Mouse (Mus musculus) heart, embryonic 15.5 days (tissue): Measurements from ENCODE around the gene Zfp704. TPM values are rescaled to one million over a fixed set of nuclear protein-coding genes. Genes with fewer than 3 reads are reported as not detected.

ENCODE experiments used
- ATAC-seq: fragments of 200-750 bp; cut with Nextera tagmentation; replicated peaks from 2 replicates; pipeline ENCODE4 v1.8.0; 2017; ENCODE audit warnings: low read depth, moderate TSS enrichment; ENCODE audit not compliant: insufficient number of reproducible peaks, insufficient read depth, low FRiP score
- H3K27ac ChIP-seq: fragments of 300-500 bp; sonication (generic); 2 replicates; pipeline ENCODE4 v1.5.1; 2015; ENCODE audit warnings: mild to moderate bottlenecking, inconsistent platforms
- H3K27me3 ChIP-seq: fragments of 300-500 bp; sonication (generic); 2 replicates; pipeline ENCODE4 v1.6.1; 2015; ENCODE audit warnings: inconsistent platforms
- H3K36me3 ChIP-seq: fragments of 300-500 bp; sonication (generic); 2 replicates; pipeline ENCODE4 v1.6.1; 2015; ENCODE audit warnings: mild to moderate bottlenecking, inconsistent platforms
- H3K4me1 ChIP-seq: fragments of 300-500 bp; sonication (generic); replicated peaks from 2 replicates; pipeline ENCODE4 v1.6.1; 2015; ENCODE audit warnings: inconsistent platforms
- H3K4me2 ChIP-seq: fragments of 300-500 bp; sonication (generic); 2 replicates; pipeline ENCODE4 v1.6.1; 2015; ENCODE audit warnings: inconsistent platforms, mild to moderate bottlenecking, moderate library complexity
- H3K4me3 ChIP-seq: fragments of 300-500 bp; sonication (generic); 2 replicates; pipeline ENCODE4 v1.5.1; 2015; ENCODE audit warnings: mild to moderate bottlenecking, inconsistent platforms
- H3K9ac ChIP-seq: fragments of 300-500 bp; sonication (generic); 2 replicates; pipeline ENCODE4 v1.6.1; 2015; ENCODE audit warnings: mild to moderate bottlenecking, inconsistent platforms
- H3K9me3 ChIP-seq: fragments of 300-500 bp; sonication (generic); replicated peaks from 2 replicates; pipeline ENCODE4 v1.6.1; 2016; ENCODE audit warnings: inconsistent platforms
- WGBS: fragments of 180-500 bp; shearing (Covaris S2); methylation state at CpG from one replicate; pipeline ENCODE4 v1.1.7; 2015; ENCODE audit warnings: mixed read lengths; 5-methylcytosine and 5-hydroxymethylcytosine counted together
- polyA plus RNA-seq: library from polyadenylated mRNA; unstranded; fragments of >200 nt; fragmentation: Nextera tagmentation; extraction: Ambion mirVana; gene quantifications from 2 replicates; pipeline ENCODE4 v1.2.1, GENCODE M21; 2015

Zfp704 gene
- polyA plus RNA-seq, 1 experiment from 2014 or later = 5.6 TPM

DNA sequence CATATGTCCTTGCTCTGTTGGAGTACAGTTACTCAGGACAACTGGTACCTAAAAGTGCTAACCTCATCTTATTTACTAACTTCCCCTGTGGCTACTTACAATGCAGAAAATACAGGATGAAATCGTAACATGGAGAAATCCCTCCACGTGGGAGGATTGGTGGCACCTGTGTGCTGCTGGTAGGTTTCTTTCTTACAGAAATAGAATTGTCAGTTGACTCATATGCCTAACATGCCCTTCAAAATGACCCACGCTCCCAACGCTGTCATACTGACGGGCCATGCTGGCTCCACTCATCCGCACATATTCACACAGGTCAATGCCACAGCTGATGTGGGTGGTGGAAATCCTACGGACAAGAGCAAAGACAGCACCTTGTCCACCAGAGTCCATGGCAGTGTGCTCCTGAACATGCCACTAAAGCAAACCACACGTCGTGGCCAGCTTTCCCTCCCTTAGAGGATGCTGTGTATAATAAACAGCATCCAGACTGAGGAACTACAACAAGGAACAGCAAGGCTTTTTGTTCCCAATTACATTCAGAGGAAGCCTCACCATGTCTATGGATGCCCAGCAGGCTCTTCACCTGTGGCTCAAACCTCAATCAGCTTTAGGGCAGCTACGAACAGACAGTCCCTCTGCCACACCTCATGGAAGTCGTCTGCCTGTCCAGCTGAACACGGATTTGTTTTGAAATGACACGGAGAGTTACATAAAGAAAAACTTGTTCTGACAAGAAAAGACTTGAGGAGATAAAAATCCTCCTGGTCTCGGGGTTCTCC, 175.3 kb downstream of the Zfp704 start:
- Histone ChIP-seq H3K36me3 (peaks cover 11% of the 10 kb centered on the region; the same call in 1 of the 2 replicates), H3K4me3 (no peak overlapping the region), H3K4me1 (peaks cover 45% of the 10 kb centered on the region), H3K9me3 (no peaks in the 10 kb centered on the region), H3K9ac (no peak overlapping the region), H3K4me2 (no peak overlapping the region), H3K27me3 (no peaks in the 10 kb centered on the region), H3K27ac (no peak overlapping the region)
- ATAC-seq = no peak
- WGBS = 74% methylated on average over 14 of the region's 14 CpGs

- peak overlapping the region; percentile 25 for H3K27ac ChIP-seq
- ATAC-seq = no peak
- no peak overlapping the region for H3K4me3 ChIP-seq
- no peaks in the 10 kb centered on the region for H3K27me3 ChIP-seq
- 0 out of 2 replicates have a peak, but pooled peaks cover 1% of the 10 kb centered on the region for H3K36me3 ChIP-seq
- H3K9ac ChIP-seq = no peak overlapping the region
- H3K4me1 ChIP-seq = peaks cover 42% of the 10 kb centered on the region
- WGBS = 76% methylated on average over 16 of the region's 16 CpGs
- no peak overlapping the region for H3K4me2 ChIP-seq
- no peaks in the 10 kb centered on the region for H3K9me3 ChIP-seq
Observed at GRCm38 (mm10) chr3:9432796-9433526, 176.9 kb downstream of the Zfp704 start.

DNA sequence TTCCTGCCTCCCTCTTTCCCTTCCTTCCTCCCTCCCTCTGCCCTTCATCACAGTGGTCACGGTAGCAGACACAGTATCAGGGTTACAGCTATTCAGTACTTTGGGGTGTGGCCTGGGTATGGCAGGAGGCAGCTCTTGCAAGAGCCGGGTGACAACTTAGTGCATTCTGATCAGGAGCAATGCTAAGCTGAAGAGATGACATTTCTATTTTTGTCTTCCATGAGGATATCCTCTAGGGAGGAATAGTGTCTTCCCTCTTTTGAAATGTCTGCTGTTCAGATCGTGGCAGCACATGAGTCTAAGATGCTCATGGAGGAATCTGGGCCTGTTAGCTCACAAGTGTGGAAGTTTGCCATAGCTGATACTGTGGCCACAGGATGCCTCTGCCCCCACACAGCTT, 177.7 kb downstream of the Zfp704 start:
- H3K4me2 ChIP-seq = no peak overlapping the region
- no peak overlapping the region for H3K4me3 ChIP-seq
- no peaks in the 10 kb centered on the region for H3K36me3 ChIP-seq
- WGBS = 37% methylated on average over 3 of the region's 3 CpGs
- no peaks in the 10 kb centered on the region for H3K27me3 ChIP-seq
- no peaks in the 10 kb centered on the region for H3K9me3 ChIP-seq
- H3K27ac ChIP-seq = peak overlapping the region; percentile 50; the same call in 1 of the 2 replicates
- H3K9ac ChIP-seq = no peak overlapping the region
- H3K4me1 ChIP-seq = peaks cover 42% of the 10 kb centered on the region
- ATAC-seq = no peak

- Histone ChIP-seq H3K4me3 (no peak overlapping the region), H3K9ac (no peak overlapping the region), H3K27ac (no peak overlapping the region), H3K4me2 (no peak overlapping the region), H3K4me1 (peaks cover 27% of the 10 kb centered on the region), H3K9me3 (no peaks in the 10 kb centered on the region), H3K36me3 (no peaks in the 10 kb centered on the region), H3K27me3 (no peaks in the 10 kb centered on the region)
- WGBS = 90% methylated on average over 3 of the region's 3 CpGs
- ATAC-seq = no peak
Observed at GRCm38 (mm10) chr3:9429946-9430345, 179.9 kb downstream of the Zfp704 start.

DNA sequence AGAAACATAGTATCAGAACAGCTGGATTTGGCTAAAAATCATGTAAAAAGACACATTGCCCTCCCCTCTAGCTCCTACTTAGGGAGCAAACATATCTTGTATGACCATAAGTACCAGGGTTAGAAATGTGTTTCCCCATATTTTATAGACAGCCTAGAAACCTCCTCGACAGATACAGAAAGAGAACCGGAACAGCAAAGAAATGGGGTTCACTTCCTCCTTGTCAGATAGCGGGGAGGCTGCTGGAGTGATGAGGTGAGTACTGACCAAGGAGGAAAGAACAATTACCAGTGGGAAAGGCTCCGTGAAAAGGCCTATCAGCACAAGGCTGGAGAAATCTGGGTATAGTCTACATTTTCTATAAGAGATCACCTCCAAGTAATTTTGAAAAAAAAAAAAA, 182.1 kb downstream of the Zfp704 start:
- WGBS = 83% methylated on average over 4 of the region's 4 CpGs
- H3K4me3 ChIP-seq = no peak overlapping the region
- no peaks in the 10 kb centered on the region for H3K27me3 ChIP-seq
- no peaks in the 10 kb centered on the region for H3K36me3 ChIP-seq
- H3K4me2 ChIP-seq = no peak overlapping the region
- no peak overlapping the region for H3K27ac ChIP-seq
- peaks cover 16% of the 10 kb centered on the region for H3K4me1 ChIP-seq
- H3K9me3 ChIP-seq = no peaks in the 10 kb centered on the region
- ATAC-seq = no peak
- no peak overlapping the region for H3K9ac ChIP-seq

DNA sequence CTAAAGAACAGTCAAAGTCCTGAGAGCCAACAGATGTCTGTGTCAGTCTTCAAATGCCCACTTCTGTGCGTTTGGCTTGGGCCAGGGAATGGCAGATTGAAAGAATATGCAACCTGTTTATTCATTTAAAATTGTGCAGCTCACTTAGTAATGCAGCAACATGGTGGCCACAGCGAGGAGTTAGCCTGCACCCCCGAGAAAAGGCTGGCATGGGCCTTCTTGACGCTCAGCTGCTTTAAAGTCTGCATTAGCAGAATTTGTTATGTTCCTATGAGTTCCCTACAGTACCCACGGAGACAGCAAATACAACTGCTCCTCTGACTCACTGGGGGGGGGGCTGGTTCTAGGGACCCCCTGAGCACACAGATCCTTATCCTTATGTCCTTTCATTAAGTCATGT, 184.2 kb downstream of the Zfp704 start:
- Histone ChIP-seq H3K9me3 (no peaks in the 10 kb centered on the region), H3K4me2 (no peak overlapping the region), H3K27ac (no peak overlapping the region), H3K36me3 (no peaks in the 10 kb centered on the region), H3K4me1 (no peaks in the 10 kb centered on the region), H3K4me3 (no peak overlapping the region), H3K27me3 (no peaks in the 10 kb centered on the region), H3K9ac (no peak overlapping the region)
- 92% methylated on average over 5 of the region's 5 CpGs for WGBS
- no peak for ATAC-seq

DNA sequence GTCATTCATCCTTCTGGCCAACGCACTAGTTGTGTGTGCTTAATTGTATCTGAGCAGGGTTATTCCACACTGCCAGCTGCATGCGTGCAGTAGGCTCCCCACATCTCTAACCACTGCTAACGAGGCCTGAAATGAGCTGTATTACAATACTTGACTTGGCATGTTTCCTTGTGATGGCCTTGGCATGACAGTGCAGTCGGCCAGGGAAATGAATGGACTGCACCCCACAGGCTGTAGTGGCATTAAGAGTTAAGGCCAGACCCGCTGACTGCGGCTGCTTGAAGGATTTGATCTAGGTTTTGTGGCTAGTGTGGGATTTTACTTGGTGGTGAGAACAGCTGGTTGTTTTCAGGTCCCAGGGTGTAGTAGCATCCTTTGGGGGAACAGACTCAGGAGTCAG, 185.2 kb downstream of the Zfp704 start:
- no peak overlapping the region for H3K9ac ChIP-seq
- no peak overlapping the region for H3K27ac ChIP-seq
- WGBS = 91% methylated on average over 6 of the region's 6 CpGs
- no peak overlapping the region for H3K4me3 ChIP-seq
- H3K36me3 ChIP-seq = no peaks in the 10 kb centered on the region
- no peaks in the 10 kb centered on the region for H3K27me3 ChIP-seq
- H3K4me1 ChIP-seq = no peaks in the 10 kb centered on the region
- no peak for ATAC-seq
- H3K4me2 ChIP-seq = no peak overlapping the region
- H3K9me3 ChIP-seq = no peaks in the 10 kb centered on the region

- H3K9ac ChIP-seq = no peak overlapping the region
- no peaks in the 10 kb centered on the region for H3K27me3 ChIP-seq
- no peaks in the 10 kb centered on the region for H3K9me3 ChIP-seq
- H3K36me3 ChIP-seq = no peaks in the 10 kb centered on the region
- H3K27ac ChIP-seq = no peak overlapping the region
- no peaks in the 10 kb centered on the region for H3K4me1 ChIP-seq
- no peak overlapping the region for H3K4me2 ChIP-seq
- ATAC-seq = no peak
- WGBS = 89% methylated on average over 6 of the region's 6 CpGs
- H3K4me3 ChIP-seq = no peak overlapping the region
Observed at GRCm38 (mm10) chr3:9423669-9424068, 186.2 kb downstream of the Zfp704 start.

DNA sequence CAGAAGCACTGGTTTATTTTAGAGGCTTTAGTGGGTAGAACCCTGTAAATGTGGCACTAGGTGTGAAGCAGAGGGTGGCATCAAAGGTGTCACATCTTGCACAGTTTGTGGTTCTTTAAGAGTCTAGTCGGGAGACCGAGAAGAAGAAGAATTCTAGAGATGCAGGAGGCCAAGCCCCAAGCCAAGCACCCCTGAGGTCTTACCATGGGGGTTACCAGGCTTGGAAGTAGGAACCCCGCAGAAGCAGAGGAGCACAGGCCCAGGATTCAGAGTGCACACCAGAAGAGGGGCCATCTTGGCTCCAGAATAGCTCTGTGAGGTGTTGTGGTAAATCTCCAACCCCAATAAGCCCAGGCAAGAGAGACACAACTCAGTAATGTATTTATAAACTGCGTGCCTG, 201.0 kb downstream of the Zfp704 start:
- ATAC-seq = no peak
- H3K27me3 ChIP-seq = no peaks in the 10 kb centered on the region
- no peak overlapping the region for H3K4me2 ChIP-seq
- peaks cover 27% of the 10 kb centered on the region for H3K4me1 ChIP-seq
- no peaks in the 10 kb centered on the region for H3K9me3 ChIP-seq
- no peaks in the 10 kb centered on the region for H3K36me3 ChIP-seq
- H3K27ac ChIP-seq = no peak overlapping the region
- 88% methylated on average over 4 of the region's 4 CpGs for WGBS
- no peak overlapping the region for H3K4me3 ChIP-seq
- no peak overlapping the region for H3K9ac ChIP-seq

GRCm38 (mm10) chr3:9407801-9408200, 202.1 kb downstream of the Zfp704 start:
- no peak for ATAC-seq
- no peaks in the 10 kb centered on the region for H3K36me3 ChIP-seq
- WGBS = 76% methylated on average over 10 of the region's 10 CpGs
- no peak overlapping the region for H3K4me2 ChIP-seq
- peaks cover 33% of the 10 kb centered on the region for H3K4me1 ChIP-seq
- H3K27me3 ChIP-seq = no peaks in the 10 kb centered on the region
- H3K4me3 ChIP-seq = no peak overlapping the region
- no peaks in the 10 kb centered on the region for H3K9me3 ChIP-seq
- H3K9ac ChIP-seq = no peak overlapping the region
- H3K27ac ChIP-seq = no peak overlapping the region; the same call in 1 of the 2 replicates

GRCm38 (mm10) chr3:9407119-9407546, 202.8 kb downstream of the Zfp704 start:
- Histone ChIP-seq H3K4me2 (no peak overlapping the region), H3K27me3 (no peaks in the 10 kb centered on the region), H3K27ac (peak overlapping the region; percentile 30), H3K36me3 (no peaks in the 10 kb centered on the region), H3K9ac (no peak overlapping the region), H3K4me1 (peaks cover 33% of the 10 kb centered on the region), H3K9me3 (no peaks in the 10 kb centered on the region), H3K4me3 (no peak overlapping the region)
- WGBS = 47% methylated on average over 9 of the region's 9 CpGs
- no peak for ATAC-seq
